ENCODE assay signal across 30 mouse cellular contexts in genomic region chr15:3353696-3354095, GRCm38 (mm10). TPM values are rescaled to one million over a fixed set of nuclear protein-coding genes. Genes with fewer than 3 reads are reported as not detected.
"Had no signal": no experiment of that assay in that cellular context is flagged by ENCODE, and none has a peak within 500 bp of the region (broad histone marks: within the 10 kb centered on the region; RNA-seq: fewer than 3 reads in every experiment).

No protein-coding gene starts in this region.

- H3K9ac ChIP-seq: forebrain, embryonic 15.5 days; forebrain, postnatal 0 days; heart, embryonic 12.5 days; hindbrain, embryonic 13.5 days; hindbrain, embryonic 15.5 days; limb, embryonic 13.5 days; limb, embryonic 15.5 days; liver, embryonic 14.5 days had no signal

- H3K4me3 ChIP-seq: forebrain, embryonic 15.5 days; heart, embryonic 10.5 days; heart, embryonic 12.5 days; hindbrain, embryonic 13.5 days; hindbrain, embryonic 15.5 days; limb, embryonic 13.5 days; limb, embryonic 15.5 days had no signal

- ATAC-seq: forebrain, embryonic 15.5 days; forebrain, postnatal 0 days; hindbrain, postnatal 0 days; intestine, embryonic 16.5 days had no signal

- H3K36me3 ChIP-seq: forebrain, embryonic 15.5 days; heart, embryonic 10.5 days; heart, embryonic 12.5 days; hindbrain, embryonic 13.5 days; hindbrain, embryonic 15.5 days; limb, embryonic 13.5 days; limb, embryonic 15.5 days had no signal

- H3K4me2 ChIP-seq: forebrain, embryonic 15.5 days; heart, embryonic 12.5 days; hindbrain, embryonic 13.5 days; hindbrain, embryonic 15.5 days; limb, embryonic 13.5 days; limb, embryonic 15.5 days; liver, embryonic 11.5 days had no signal

- H3K4me1 ChIP-seq: forebrain, embryonic 15.5 days; heart, embryonic 10.5 days; hindbrain, embryonic 13.5 days; limb, embryonic 13.5 days; limb, embryonic 15.5 days had no signal

- H3K27ac ChIP-seq: forebrain, embryonic 15.5 days; heart, embryonic 10.5 days; hindbrain, embryonic 13.5 days; hindbrain, embryonic 15.5 days; hindbrain, postnatal 0 days; limb, embryonic 13.5 days; limb, embryonic 15.5 days; liver, embryonic 14.5 days had no signal

- H3K9me3 ChIP-seq: forebrain, embryonic 15.5 days; heart, embryonic 10.5 days; heart, embryonic 12.5 days; hindbrain, embryonic 13.5 days; hindbrain, embryonic 15.5 days; limb, embryonic 13.5 days; limb, embryonic 15.5 days had no signal

- H3K27me3 ChIP-seq: forebrain, embryonic 15.5 days; heart, embryonic 12.5 days; hindbrain, embryonic 13.5 days; hindbrain, embryonic 15.5 days; limb, embryonic 13.5 days; limb, embryonic 15.5 days had no signal

- DNase-seq: forebrain, postnatal 0 days; gastrocnemius, postnatal 14 days; gastrocnemius, postnatal 36 days; heart, adult 18-20 months; heart, postnatal 10 days; kidney, postnatal 10 days; layer of hippocampus, adult 9-11 months; layer of hippocampus, postnatal 36 days; left cerebral cortex, postnatal 4 days; lung, adult 18-20 months had no signal

RNA-seq across cellular contexts. Expression of gene Ccdc152, which starts 50.4 kb away (rescaled TPM):
- total RNA-seq: forebrain, postnatal 0 days; gastrocnemius, adult 18-20 months; gastrocnemius, postnatal 14 days; gastrocnemius, postnatal 36 days; hindbrain, postnatal 0 days; layer of hippocampus, adult 18-20 months; layer of hippocampus, adult 8-10 months; layer of hippocampus, postnatal 14 days; layer of hippocampus, postnatal 36 days; left cerebral cortex, adult 18-20 months; left cerebral cortex, adult 8-10 months; left cerebral cortex, postnatal 10 days; left cerebral cortex, postnatal 25 days; left cerebral cortex, postnatal 4 days had no signal
- polyA plus RNA-seq: forebrain, embryonic 15.5 days; heart, embryonic 10.5 days; hindbrain, embryonic 11.5 days; hindbrain, embryonic 15.5 days had no signal
